Mouse (Mus musculus): ENCODE measurements at regions not wholly inside any gene's neighbourhood (a gene's known extent, or its start where the extent isn't known, plus 50 kb on each side); places are given as distances from the start of the nearest gene placed in this dataset.

GRCm38 (mm10) chr5:28795130-28795758, 328.2 kb upstream of the Shh start:
- Histone ChIP-seq H3K4me3 (ENCODE audit: low read depth, low read length) (no peak overlapping the region), H3K27ac (ENCODE audit: insufficient read depth, low read depth, low read length) (no peak overlapping the region), H3K27me3 (ENCODE audit: control insufficient read depth, insufficient read depth, low read length) (no peaks in the 10 kb centered on the region), H3K36me3 (ENCODE audit: control insufficient read depth, insufficient read depth, low read length) (no peaks in the 10 kb centered on the region), H3K4me1 (ENCODE audit: control insufficient read depth, insufficient read depth, insufficient read length, low read length) (peaks cover 6% of the 10 kb centered on the region; the same call in 1 of the 2 replicates)
- TF ChIP-seq CTCF (IDR thresholded peaks at IDR 0.05; ENCODE audit: extremely low read depth, insufficient read length, insufficient replicate concordance, low read depth, low read length), result no peak
- TF ChIP-seq POLR2A (IDR thresholded peaks at IDR 0.05; ENCODE audit: low read depth, low read length), result no peak
- 87% methylated on average over 6 of the region's 6 CpGs for WGBS

GRCm38 (mm10) chr5:28793781-28794180, 326.7 kb upstream of the Shh start:
- 30% methylated on average over 2 of the region's 2 CpGs for WGBS
- TF ChIP-seq POLR2A (IDR thresholded peaks at IDR 0.05; ENCODE audit: low read depth, low read length), result no peak
- no peak for TF ChIP-seq CTCF (IDR thresholded peaks at IDR 0.05; ENCODE audit: extremely low read depth, insufficient read length, insufficient replicate concordance, low read depth, low read length)
- Histone ChIP-seq H3K27me3 (ENCODE audit: control insufficient read depth, insufficient read depth, low read length) (no peaks in the 10 kb centered on the region), H3K27ac (ENCODE audit: insufficient read depth, low read depth, low read length) (no peak overlapping the region), H3K4me1 (ENCODE audit: control insufficient read depth, insufficient read depth, insufficient read length, low read length) (peaks cover 6% of the 10 kb centered on the region; the same call in 1 of the 2 replicates), H3K36me3 (ENCODE audit: control insufficient read depth, insufficient read depth, low read length) (no peaks in the 10 kb centered on the region), H3K4me3 (ENCODE audit: low read depth, low read length) (no peak overlapping the region)

GRCm38 (mm10) chr5:28785347-28786060, 318.4 kb upstream of the Shh start:
- no peak overlapping the region for H3K4me3 ChIP-seq (ENCODE audit: low read depth, low read length)
- H3K27me3 ChIP-seq (ENCODE audit: control insufficient read depth, insufficient read depth, low read length), result no peaks in the 10 kb centered on the region
- 85% methylated on average over 11 of the region's 11 CpGs for WGBS
- H3K36me3 ChIP-seq (ENCODE audit: control insufficient read depth, insufficient read depth, low read length), result no peaks in the 10 kb centered on the region
- no peak for TF ChIP-seq CTCF (IDR thresholded peaks at IDR 0.05; ENCODE audit: extremely low read depth, insufficient read length, insufficient replicate concordance, low read depth, low read length)
- TF ChIP-seq POLR2A (IDR thresholded peaks at IDR 0.05; ENCODE audit: low read depth, low read length), result no peak
- no peaks in the 10 kb centered on the region for H3K4me1 ChIP-seq (ENCODE audit: control insufficient read depth, insufficient read depth, insufficient read length, low read length)
- H3K27ac ChIP-seq (ENCODE audit: insufficient read depth, low read depth, low read length), result no peak overlapping the region

GRCm38 (mm10) chr5:28784339-28784966, 317.4 kb upstream of the Shh start:
- Histone ChIP-seq H3K4me3 (ENCODE audit: low read depth, low read length) (no peak overlapping the region), H3K27ac (ENCODE audit: insufficient read depth, low read depth, low read length) (no peak overlapping the region), H3K4me1 (ENCODE audit: control insufficient read depth, insufficient read depth, insufficient read length, low read length) (no peaks in the 10 kb centered on the region), H3K27me3 (ENCODE audit: control insufficient read depth, insufficient read depth, low read length) (no peaks in the 10 kb centered on the region), H3K36me3 (ENCODE audit: control insufficient read depth, insufficient read depth, low read length) (no peaks in the 10 kb centered on the region)
- TF ChIP-seq POLR2A (IDR thresholded peaks at IDR 0.05; ENCODE audit: low read depth, low read length) (no peak), CTCF (IDR thresholded peaks at IDR 0.05; ENCODE audit: extremely low read depth, insufficient read length, insufficient replicate concordance, low read depth, low read length) (no peak)
- WGBS, result 94% methylated on average over 6 of the region's 6 CpGs

- Histone ChIP-seq H3K4me3 (ENCODE audit: low read depth, low read length) (no peak overlapping the region), H3K36me3 (ENCODE audit: control insufficient read depth, insufficient read depth, low read length) (no peaks in the 10 kb centered on the region), H3K27me3 (ENCODE audit: control insufficient read depth, insufficient read depth, low read length) (no peaks in the 10 kb centered on the region), H3K4me1 (ENCODE audit: control insufficient read depth, insufficient read depth, insufficient read length, low read length) (no peaks in the 10 kb centered on the region), H3K27ac (ENCODE audit: insufficient read depth, low read depth, low read length) (no peak overlapping the region)
- WGBS, result 88% methylated on average over 2 of the region's 2 CpGs
- TF ChIP-seq CTCF (IDR thresholded peaks at IDR 0.05; ENCODE audit: extremely low read depth, insufficient read length, insufficient replicate concordance, low read depth, low read length) (no peak), POLR2A (IDR thresholded peaks at IDR 0.05; ENCODE audit: low read depth, low read length) (no peak)
Measured at GRCm38 (mm10) chr5:28775648-28776359, 308.7 kb upstream of the Shh start.

- Histone ChIP-seq H3K4me3 (ENCODE audit: low read depth, low read length) (no peak overlapping the region), H3K27ac (ENCODE audit: insufficient read depth, low read depth, low read length) (no peak overlapping the region), H3K4me1 (ENCODE audit: control insufficient read depth, insufficient read depth, insufficient read length, low read length) (no peaks in the 10 kb centered on the region), H3K36me3 (ENCODE audit: control insufficient read depth, insufficient read depth, low read length) (no peaks in the 10 kb centered on the region), H3K27me3 (ENCODE audit: control insufficient read depth, insufficient read depth, low read length) (no peaks in the 10 kb centered on the region)
- no peak for TF ChIP-seq CTCF (IDR thresholded peaks at IDR 0.05; ENCODE audit: extremely low read depth, insufficient read length, insufficient replicate concordance, low read depth, low read length)
- TF ChIP-seq POLR2A (IDR thresholded peaks at IDR 0.05; ENCODE audit: low read depth, low read length), result no peak
- 85% methylated on average over 1 of the region's 1 CpGs for WGBS
Measured at GRCm38 (mm10) chr5:28771796-28772195, 304.7 kb upstream of the Shh start.
